Mouse (Mus musculus) left cerebral cortex, postnatal 10 days (tissue): ENCODE data around the gene Plcb4. TPM values are rescaled to one million over a fixed set of nuclear protein-coding genes. Genes with fewer than 3 reads are reported as not detected.

Experiments used
- DNase-seq, 2 experiments: peaks; one replicate each; pipeline ENCODE4 v3.0.0; 2021 to 2022; ENCODE audit warnings: low spot score in 2 of 2, mixed read lengths in 1 of 2; ENCODE audit errors: extremely low spot score in 1 of 2
- intact Hi-C: fragments of 180-260 bp; cut with DNase I; formaldehyde crosslinking; loops from one replicate; pipeline ENCODE4 v1.15.1; 2025
- total RNA-seq, 2 experiments: library from RNA; stranded (reverse); gene quantifications; 2 replicates each; pipeline ENCODE4 v1.2.3; 2021

Gene Plcb4
- total RNA-seq, 2 experiments from 2014 or later = 44.2 to 47.5 TPM

- no peak for DNase-seq
- intact Hi-C loops = no loop called here
These were observed 80.1 kb downstream of the Plcb4 start for GRCm38 (mm10) chr2:135738950-135739349.

- no peak for DNase-seq
- intact Hi-C loops = no loop called here
These were observed 84.3 kb downstream of the Plcb4 start for GRCm38 (mm10) chr2:135742954-135743700.

GRCm38 (mm10) chr2:135744711-135745110 lies 85.9 kb downstream of the Plcb4 start:
- intact Hi-C loops = no loop called here

GRCm38 (mm10) chr2:135745126-135745525 lies 86.3 kb downstream of the Plcb4 start:
- intact Hi-C loops = no loop called here
- DNase-seq = no peak

More at GRCm38 (mm10) chr2:135744711-135745110, 85.9 kb downstream of the Plcb4 start:
- peak in 1 of 2 experiments; percentile 36 for DNase-seq

- intact Hi-C loops = no loop called here
- DNase-seq = no peak
These were observed 89.6 kb downstream of the Plcb4 start for GRCm38 (mm10) chr2:135748441-135748840.

GRCm38 (mm10) chr2:135749606-135750005 lies 90.8 kb downstream of the Plcb4 start:
- intact Hi-C loops = no loop called here
- DNase-seq = peak in 1 of 2 experiments; percentile 34

GRCm38 (mm10) chr2:135750748-135751147 lies 91.9 kb downstream of the Plcb4 start:
- DNase-seq = no peak
- intact Hi-C loops = no loop called here

- intact Hi-C loops = no loop called here
- DNase-seq = no peak
These were observed 97.0 kb downstream of the Plcb4 start for GRCm38 (mm10) chr2:135755792-135756191.

- DNase-seq = no peak
- intact Hi-C loops = no loop called here
These were observed 98.7 kb downstream of the Plcb4 start for GRCm38 (mm10) chr2:135757478-135757877.

- intact Hi-C loops = no loop called here
- no peak for DNase-seq
These were observed 100.8 kb downstream of the Plcb4 start for GRCm38 (mm10) chr2:135759499-135760095.

GRCm38 (mm10) chr2:135761226-135761802 lies 102.5 kb downstream of the Plcb4 start:
- intact Hi-C loops = no loop called here
- no peak for DNase-seq

- no peak for DNase-seq
- intact Hi-C loops = no loop called here
These were observed 105.9 kb downstream of the Plcb4 start for GRCm38 (mm10) chr2:135764706-135765105.

GRCm38 (mm10) chr2:135766471-135767063 lies 107.8 kb downstream of the Plcb4 start:
- DNase-seq = no peak
- intact Hi-C loops = no loop called here

- no peak for DNase-seq
- intact Hi-C loops = no loop called here
These were observed 108.7 kb downstream of the Plcb4 start for GRCm38 (mm10) chr2:135767535-135767934.

- intact Hi-C loops = no loop called here
- no peak for DNase-seq
These were observed 110.9 kb downstream of the Plcb4 start for GRCm38 (mm10) chr2:135769701-135770100.

GRCm38 (mm10) chr2:135770226-135770625 lies 111.4 kb downstream of the Plcb4 start:
- intact Hi-C loops = no loop called here
- DNase-seq = no peak

GRCm38 (mm10) chr2:135773194-135773972 lies 114.6 kb downstream of the Plcb4 start:
- intact Hi-C loops = no loop called here
- DNase-seq = no peak

GRCm38 (mm10) chr2:135775026-135775425 lies 116.2 kb downstream of the Plcb4 start:
- intact Hi-C loops = no loop called here
- DNase-seq = no peak
